Mouse (Mus musculus): Measurements from ENCODE around the gene Gm17677. TPM values are rescaled to one million over a fixed set of nuclear protein-coding genes. Genes with fewer than 3 reads are reported as not detected.

Gm17677 gene
- polyA plus RNA-seq (2012; rRNA removed), result not detected in 2 replicates

DNA sequence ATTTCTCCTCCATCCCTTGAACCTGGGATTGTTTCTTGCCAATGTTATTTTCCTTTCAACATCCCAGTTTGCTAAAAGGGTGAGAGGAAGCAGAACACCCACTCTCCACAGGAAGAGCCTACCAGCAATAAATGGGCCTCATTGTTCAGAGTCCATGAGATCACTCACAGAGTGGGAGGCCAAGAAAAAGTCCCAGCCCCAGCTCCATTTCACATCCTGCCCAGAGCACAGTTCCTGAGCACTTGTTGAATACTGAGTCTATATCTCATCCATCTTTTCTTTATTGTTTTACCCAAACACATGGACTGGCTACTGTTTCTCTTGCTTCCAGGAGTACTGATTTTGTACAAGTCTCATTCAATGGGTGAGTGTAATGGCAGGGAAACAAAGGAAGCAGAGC is at the start of gene Gm17677:
Gene Gm17677, plus strand, starts transcription at position 301 of the 400 bp plus-strand sequence.

DNA sequence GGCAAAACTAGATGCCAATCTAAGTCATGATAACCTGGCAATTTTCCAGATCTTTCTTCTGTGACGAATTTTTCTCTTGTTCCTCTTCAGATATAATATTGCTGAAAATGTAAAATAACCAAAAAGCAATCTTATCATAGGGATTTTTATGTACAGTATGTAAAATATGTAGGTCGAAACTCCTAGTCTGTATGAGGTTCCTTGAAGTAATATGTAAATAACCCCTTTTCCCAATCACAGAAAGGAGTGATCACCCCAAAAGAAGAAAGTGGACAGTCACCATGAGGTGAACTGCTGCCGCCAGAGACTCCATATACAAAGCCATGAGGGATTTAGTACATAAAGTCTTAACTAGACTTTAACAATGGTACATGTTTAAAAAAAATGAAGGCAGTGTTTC is 37.2 kb downstream of the Gm17677 start, which contains the start of gene Gm17727:
Gene Gm17727, minus strand, starts transcription at position 101 of the 400 bp plus-strand sequence.

DNA sequence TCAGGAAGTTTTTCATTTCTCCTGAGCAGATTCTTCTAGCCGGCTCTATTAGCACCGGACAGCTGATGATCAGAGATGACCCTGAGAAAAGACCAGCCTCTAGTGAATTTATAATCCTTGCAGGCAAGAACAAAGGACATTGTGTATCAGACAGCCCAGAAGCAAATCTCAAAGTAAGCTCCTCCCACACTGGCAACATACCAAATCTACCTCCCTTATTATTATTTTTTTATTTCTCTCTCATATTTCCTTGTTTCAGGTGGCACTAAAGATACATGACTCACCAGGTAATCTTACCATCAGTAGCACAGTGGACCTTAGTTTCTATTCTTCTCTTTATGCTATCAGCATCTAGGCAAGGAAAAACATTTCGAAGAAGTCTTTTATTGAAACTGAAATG is 49.2 kb downstream of the Gm17677 start, which contains the start of the genes Gm27235 and D730048I06Rik:
Gene Gm27235, minus strand, starts transcription at position 101 of the 400 bp plus-strand sequence.
Gene D730048I06Rik, minus strand, starts transcription at position 112 of the 400 bp plus-strand sequence.

Other genes with a start within 250 kb of the Gm17677 start
- gene Gm1113, start 222.8 kb upstream of the Gm17677 start, polyA plus RNA-seq (2012; rRNA removed), result not detected in 2 replicates
- 0.02 TPM in 1 of 2 replicates, not detected in the other for gene Ddx25, start 182.5 kb upstream of the Gm17677 start, polyA plus RNA-seq (2012; rRNA removed)
- gene Pus3, start 182.5 kb upstream of the Gm17677 start, polyA plus RNA-seq (2012; rRNA removed), result 0.06 and 0.21 TPM in 2 replicates
- gene Pate2, start 170.8 kb upstream of the Gm17677 start, polyA plus RNA-seq (2012; rRNA removed), result not detected in 2 replicates
- gene Hyls1, start 170.7 kb upstream of the Gm17677 start, polyA plus RNA-seq (2012; rRNA removed), result 0.06 and 0.08 TPM in 2 replicates
- gene Pate4, start 129.1 kb upstream of the Gm17677 start, polyA plus RNA-seq (2012; rRNA removed), result not detected in 2 replicates
- gene Pate3, start 92.8 kb upstream of the Gm17677 start, polyA plus RNA-seq (2012; rRNA removed), result not detected in 2 replicates
- not detected in 2 replicates for gene Pate1, start 53.7 kb upstream of the Gm17677 start, polyA plus RNA-seq (2012; rRNA removed)
- gene Gm17727, start 37.1 kb downstream of the Gm17677 start, polyA plus RNA-seq (2012; rRNA removed), result not detected in 2 replicates
- 0.10 TPM in 1 of 2 replicates, not detected in the other for gene Gm27235, start 49.1 kb downstream of the Gm17677 start, polyA plus RNA-seq (2012; rRNA removed)
- 0.08 TPM in 1 of 2 replicates, not detected in the other for gene D730048I06Rik, start 49.1 kb downstream of the Gm17677 start, polyA plus RNA-seq (2012; rRNA removed)
- 0.14 TPM in 1 of 2 replicates, not detected in the other for gene 9230110F15Rik, start 103.1 kb downstream of the Gm17677 start, polyA plus RNA-seq (2012; rRNA removed)
- not detected in 2 replicates for gene 9230113P08Rik, start 167.4 kb downstream of the Gm17677 start, polyA plus RNA-seq (2012; rRNA removed)

Measured in stomach, adult 2 months (tissue).